Mouse (Mus musculus): ENCODE results near the gene Gm43518. TPM values are rescaled to one million over a fixed set of nuclear protein-coding genes. Genes with fewer than 3 reads are reported as not detected.
A peak's percentile ranks its signal among the peaks of the same experiment; 100 is the strongest.

The Gm43518 gene
- total RNA-seq (2021): not detected

- DNase-seq: no peak
- intact Hi-C loops (cut with DNase I): no loop called here
Measured at GRCm38 (mm10) chr5:123927118-123927517, at the start of gene Gm43518. Gm43518 (plus strand) TSS chr5:123927418.

GRCm38 (mm10) chr5:123878056-123878455 lies 49.2 kb upstream of the Gm43518 start:
- no peak for DNase-seq
- intact Hi-C loops (cut with DNase I): no loop called here

- peak; percentile 11 to 24 for DNase-seq
- intact Hi-C loops (cut with DNase I): no loop called here
Measured at GRCm38 (mm10) chr5:123879928-123880327, 47.3 kb upstream of the Gm43518 start, which contains the start of gene Hcar1. Hcar1 (minus strand) TSS chr5:123880020.

- no peak for DNase-seq
- intact Hi-C loops (cut with DNase I): no loop called here
Measured at GRCm38 (mm10) chr5:123880778-123881177, 46.4 kb upstream of the Gm43518 start.

- intact Hi-C loops (cut with DNase I): no loop called here
- no peak for DNase-seq
Measured at GRCm38 (mm10) chr5:123883891-123884290, 43.3 kb upstream of the Gm43518 start.

GRCm38 (mm10) chr5:123884332-123884731 lies 42.9 kb upstream of the Gm43518 start:
- intact Hi-C loops (cut with DNase I): no loop called here
- DNase-seq: no peak

GRCm38 (mm10) chr5:123886365-123886764 lies 40.9 kb upstream of the Gm43518 start:
- no peak for DNase-seq
- intact Hi-C loops (cut with DNase I): no loop called here

GRCm38 (mm10) chr5:123890312-123890711 lies 36.9 kb upstream of the Gm43518 start:
- DNase-seq: no peak
- intact Hi-C loops (cut with DNase I): no loop called here

- no peak for DNase-seq
- intact Hi-C loops (cut with DNase I): no loop called here
Measured at GRCm38 (mm10) chr5:123890987-123891386, 36.2 kb upstream of the Gm43518 start.

GRCm38 (mm10) chr5:123891669-123892068 lies 35.5 kb upstream of the Gm43518 start:
- DNase-seq: peak in 1 of 2 experiments; percentile 23
- intact Hi-C loops (cut with DNase I): no loop called here

GRCm38 (mm10) chr5:123893520-123893919 lies 33.7 kb upstream of the Gm43518 start:
- no peak for DNase-seq
- intact Hi-C loops (cut with DNase I): no loop called here

GRCm38 (mm10) chr5:123896395-123896794 lies 30.8 kb upstream of the Gm43518 start:
- DNase-seq: no peak
- intact Hi-C loops (cut with DNase I): no loop called here

- no peak for DNase-seq
- intact Hi-C loops (cut with DNase I): no loop called here
Measured at GRCm38 (mm10) chr5:123897352-123897751, 29.9 kb upstream of the Gm43518 start.

- no peak for DNase-seq
Measured at GRCm38 (mm10) chr5:123904059-123904672, 23.1 kb upstream of the Gm43518 start.

GRCm38 (mm10) chr5:123906146-123906975 lies 20.9 kb upstream of the Gm43518 start:
- intact Hi-C loops (cut with DNase I): loop anchor here (5.0 kb wide), 3 partner anchors 159 to 279 kb away; partner anchors contain the start of genes Kntc1 and Rsrc2
- DNase-seq: no peak

More at GRCm38 (mm10) chr5:123904059-123904672, 23.1 kb upstream of the Gm43518 start:
- intact Hi-C loops (cut with DNase I): no loop called here

- DNase-seq: peak; percentile 100
- intact Hi-C loops (cut with DNase I): loop anchor here (5.0 kb wide), 3 partner anchors 160 to 280 kb away; partner anchors contain the start of genes Kntc1 and Rsrc2
Measured at GRCm38 (mm10) chr5:123906976-123907630, 20.1 kb upstream of the Gm43518 start, which contains the start of gene Denr. Denr (plus strand) TSS chr5:123907175.

GRCm38 (mm10) chr5:123907631-123907977 lies 19.6 kb upstream of the Gm43518 start:
- DNase-seq: no peak
- intact Hi-C loops (cut with DNase I): loop anchor here (5.0 kb wide), 3 partner anchors 160 to 280 kb away; partner anchors contain the start of genes Kntc1 and Rsrc2

- DNase-seq: no peak
- intact Hi-C loops (cut with DNase I): no loop called here
Measured at GRCm38 (mm10) chr5:123914852-123915251, 12.4 kb upstream of the Gm43518 start.

GRCm38 (mm10) chr5:123922112-123922511 lies 5.1 kb upstream of the Gm43518 start:
- intact Hi-C loops (cut with DNase I): no loop called here
- DNase-seq: no peak

- DNase-seq: peak; percentile 92 to 93
- intact Hi-C loops (cut with DNase I): no loop called here
Measured at GRCm38 (mm10) chr5:123930508-123930989, 3.3 kb downstream of the Gm43518 start, which contains the start of gene Ccdc62. Ccdc62 (plus strand) TSS chr5:123930679.

GRCm38 (mm10) chr5:123931131-123931530 lies 3.9 kb downstream of the Gm43518 start:
- no peak for DNase-seq
- intact Hi-C loops (cut with DNase I): no loop called here

All from heart, postnatal 36 days (tissue).